Mouse (Mus musculus) spleen, embryonic (tissue): Measurements from ENCODE around the gene Yju2.

Experiments
- CTCF ChIA-PET: fragments of 350-600 bp; sonication (Branson Sonifier 250); formaldehyde crosslinking; loops from one replicate; lab custom pipeline; 2022; lab: Charles Lee

Yju2 gene

GRCm38 (mm10) chr17:55959946-55960740 lies 1.2 kb downstream of the Yju2 start:
- CTCF ChIA-PET: no interaction called here

- CTCF ChIA-PET: no interaction called here
Measured at GRCm38 (mm10) chr17:55960791-55961190, 1.9 kb downstream of the Yju2 start.

GRCm38 (mm10) chr17:55961631-55962030 lies 2.7 kb downstream of the Yju2 start:
- CTCF ChIA-PET: no interaction called here

- CTCF ChIA-PET: interaction anchor here (0.8 kb wide), 1 partner anchor 74 kb away, joined by 3 read pairs; no protein-coding TSS in a partner anchor
Measured at GRCm38 (mm10) chr17:55963171-55963570, 4.3 kb downstream of the Yju2 start.

GRCm38 (mm10) chr17:55964496-55964895 lies 5.6 kb downstream of the Yju2 start:
- CTCF ChIA-PET: interaction anchor here (0.5 kb wide), 1 partner anchor 99 kb away, joined by 3 read pairs; no protein-coding TSS in a partner anchor

GRCm38 (mm10) chr17:55964996-55965395 lies 6.1 kb downstream of the Yju2 start:
- CTCF ChIA-PET: interaction anchor here (0.5 kb wide), 1 partner anchor 8 kb away, joined by 4 read pairs; no protein-coding TSS in a partner anchor

- CTCF ChIA-PET: no interaction called here
Measured at GRCm38 (mm10) chr17:55967186-55967585, 8.3 kb downstream of the Yju2 start.

- CTCF ChIA-PET: no interaction called here
Measured at GRCm38 (mm10) chr17:55968210-55968609, 9.3 kb downstream of the Yju2 start.

GRCm38 (mm10) chr17:55969560-55969959 lies 10.7 kb downstream of the Yju2 start:
- CTCF ChIA-PET: no interaction called here

GRCm38 (mm10) chr17:55969966-55970891 lies 11.3 kb downstream of the Yju2 start, which contains the start of gene Shd:
Shd (plus strand) TSS chr17:55970467.
- CTCF ChIA-PET: no interaction called here

- CTCF ChIA-PET: no interaction called here
Measured at GRCm38 (mm10) chr17:55971453-55971852, 12.6 kb downstream of the Yju2 start.

GRCm38 (mm10) chr17:55976255-55976862 lies 17.5 kb downstream of the Yju2 start:
- CTCF ChIA-PET: interaction anchor here (0.6 kb wide), 1 partner anchor 911 kb away, joined by 15 read pairs; no protein-coding TSS in a partner anchor

GRCm38 (mm10) chr17:55977301-55977700 lies 18.4 kb downstream of the Yju2 start:
- CTCF ChIA-PET: no interaction called here

- CTCF ChIA-PET: no interaction called here
Measured at GRCm38 (mm10) chr17:55986030-55986961, 27.4 kb downstream of the Yju2 start, which contains the start of gene Fsd1. Fsd1 (plus strand) TSS chr17:55986509.

- CTCF ChIA-PET: no interaction called here
Measured at GRCm38 (mm10) chr17:55990278-55990898, 31.5 kb downstream of the Yju2 start.

- CTCF ChIA-PET: no interaction called here
Measured at GRCm38 (mm10) chr17:55996007-55996406, 37.1 kb downstream of the Yju2 start.

- CTCF ChIA-PET: no interaction called here
Measured at GRCm38 (mm10) chr17:55999794-56000499, 41.0 kb downstream of the Yju2 start.

GRCm38 (mm10) chr17:56003000-56003399 lies 44.1 kb downstream of the Yju2 start:
- CTCF ChIA-PET: no interaction called here

GRCm38 (mm10) chr17:56005415-56006061 lies 46.6 kb downstream of the Yju2 start, which contains the start of the genes Stap2 and Mpnd:
Stap2 (minus strand) TSS chr17:56005584.
Mpnd (plus strand) TSS chr17:56005711.
- CTCF ChIA-PET: no interaction called here
